Mouse (Mus musculus): ENCODE results near the gene Aatk. TPM values are rescaled to one million over a fixed set of nuclear protein-coding genes. Genes with fewer than 3 reads are reported as not detected.

Gene Aatk
- polyA plus RNA-seq (2015; fragmentation: Nextera tagmentation; extraction: Ambion mirVana): 2.0 and 2.2 TPM in 2 replicates

DNA sequence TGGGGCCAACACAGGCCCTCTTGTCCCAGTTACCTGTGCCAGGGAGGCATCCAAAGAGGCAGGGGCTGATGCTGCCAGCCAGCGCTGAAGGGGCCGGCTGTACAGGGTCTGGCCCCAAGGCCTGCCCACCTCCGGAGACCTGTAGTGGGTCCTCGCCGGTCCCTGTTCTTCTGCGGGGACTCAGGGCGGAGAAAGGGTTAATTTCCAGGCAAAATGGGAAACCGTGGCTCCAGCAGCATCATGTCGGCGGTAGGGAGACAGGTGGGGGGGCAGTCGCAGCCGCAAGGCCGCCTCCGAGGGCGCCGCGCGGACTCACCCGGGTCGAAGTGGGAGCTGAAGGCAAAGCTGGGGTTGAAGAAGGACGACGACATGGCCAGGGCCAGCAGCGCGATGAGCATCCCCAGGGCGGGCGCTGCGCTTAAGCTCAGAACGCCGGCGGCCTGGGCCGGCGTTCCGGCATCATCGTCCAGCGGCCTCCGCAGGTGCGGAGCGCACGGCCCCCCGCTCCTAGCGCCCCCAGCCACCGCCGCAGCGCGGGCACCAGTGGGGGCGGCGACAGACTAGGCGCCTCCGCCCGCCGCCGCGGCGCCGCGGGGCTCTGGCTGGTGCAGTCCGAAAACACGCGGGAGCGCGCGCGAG, at the start of gene Aatk:
Gene Aatk, minus strand, starts transcription at position 615 of the 639 bp plus-strand sequence.
- no peak for ATAC-seq (ENCODE audit: low read depth)
- Histone ChIP-seq H3K27me3 (ENCODE audit: control insufficient read depth, insufficient read depth, low read depth, low read length) (peaks cover 29% of the 10 kb centered on the region), H3K9ac (ENCODE audit: low read length) (peak within 1 kb of the TSS; percentile 64), H3K4me1 (replicated peaks; ENCODE audit: control insufficient read depth, insufficient read depth, low read length) (peaks cover 29% of the 10 kb centered on the region), H3K9me3 (ENCODE audit: control insufficient read depth, low read length) (no peaks in the 10 kb centered on the region), H3K4me3 (ENCODE audit: low read length) (peak within 1 kb of the TSS; percentile 59), H3K4me2 (ENCODE audit: low read depth, low read length) (peak within 1 kb of the TSS; percentile 99), H3K27ac (ENCODE audit: low read length) (no peak within 1 kb of the TSS), H3K36me3 (ENCODE audit: control insufficient read depth, insufficient read depth, low read length) (no peaks in the 10 kb centered on the region)
- 1% methylated on average over 46 of the region's 63 CpGs for WGBS

- peaks cover 7% of the 10 kb centered on the region for H3K4me1 ChIP-seq (replicated peaks; ENCODE audit: control insufficient read depth, insufficient read depth, low read length)
- 69% methylated on average over 23 of the region's 23 CpGs for WGBS
- peaks cover 23% of the 10 kb centered on the region for H3K36me3 ChIP-seq (ENCODE audit: control insufficient read depth, insufficient read depth, low read length)
- H3K9ac ChIP-seq (ENCODE audit: low read length): no peak overlapping the region
- no peak overlapping the region for H3K4me2 ChIP-seq (ENCODE audit: low read depth, low read length)
- H3K4me3 ChIP-seq (ENCODE audit: low read length): no peak overlapping the region
- H3K27me3 ChIP-seq (ENCODE audit: control insufficient read depth, insufficient read depth, low read depth, low read length): no peaks in the 10 kb centered on the region
- H3K9me3 ChIP-seq (ENCODE audit: control insufficient read depth, low read length): no peaks in the 10 kb centered on the region
- no peak for ATAC-seq (ENCODE audit: low read depth)
- H3K27ac ChIP-seq (ENCODE audit: low read length): no peak overlapping the region
These were observed 46.0 kb upstream of the Aatk start for GRCm38 (mm10) chr11:120092817-120093591.

- ATAC-seq (ENCODE audit: low read depth): no peak
- WGBS: 85% methylated on average over 4 of the region's 4 CpGs
- Histone ChIP-seq H3K4me3 (ENCODE audit: low read length) (no peak overlapping the region), H3K27ac (ENCODE audit: low read length) (no peak overlapping the region), H3K9ac (ENCODE audit: low read length) (no peak overlapping the region), H3K4me2 (ENCODE audit: low read depth, low read length) (no peak overlapping the region), H3K9me3 (ENCODE audit: control insufficient read depth, low read length) (no peaks in the 10 kb centered on the region), H3K27me3 (ENCODE audit: control insufficient read depth, insufficient read depth, low read depth, low read length) (no peaks in the 10 kb centered on the region), H3K36me3 (ENCODE audit: control insufficient read depth, insufficient read depth, low read length) (peaks cover 23% of the 10 kb centered on the region), H3K4me1 (replicated peaks; ENCODE audit: control insufficient read depth, insufficient read depth, low read length) (peaks cover 3% of the 10 kb centered on the region)
These were observed 43.7 kb upstream of the Aatk start for GRCm38 (mm10) chr11:120090661-120091060.

- no peaks in the 10 kb centered on the region for H3K9me3 ChIP-seq (ENCODE audit: control insufficient read depth, low read length)
- peak within 1 kb of the TSS; percentile 65 for H3K4me2 ChIP-seq (ENCODE audit: low read depth, low read length)
- H3K36me3 ChIP-seq (ENCODE audit: control insufficient read depth, insufficient read depth, low read length): peaks cover 9% of the 10 kb centered on the region
- peak within 1 kb of the TSS; percentile 83 for H3K4me3 ChIP-seq (ENCODE audit: low read length)
- no peaks in the 10 kb centered on the region for H3K27me3 ChIP-seq (ENCODE audit: control insufficient read depth, insufficient read depth, low read depth, low read length)
- peak within 1 kb of the TSS; percentile 56 for H3K27ac ChIP-seq (ENCODE audit: low read length)
- peaks cover 9% of the 10 kb centered on the region for H3K4me1 ChIP-seq (replicated peaks; ENCODE audit: control insufficient read depth, insufficient read depth, low read length)
- peak within 1 kb of the TSS; percentile 88 for H3K9ac ChIP-seq (ENCODE audit: low read length)
- under 1% methylated on average over 42 of the region's 42 CpGs for WGBS
- ATAC-seq (ENCODE audit: low read depth): peak; percentile 99
These were observed 39.8 kb upstream of the Aatk start, which contains the start of gene Cep131 for GRCm38 (mm10) chr11:120086702-120087152. Cep131 (minus strand) TSS chr11:120086827.

DNA sequence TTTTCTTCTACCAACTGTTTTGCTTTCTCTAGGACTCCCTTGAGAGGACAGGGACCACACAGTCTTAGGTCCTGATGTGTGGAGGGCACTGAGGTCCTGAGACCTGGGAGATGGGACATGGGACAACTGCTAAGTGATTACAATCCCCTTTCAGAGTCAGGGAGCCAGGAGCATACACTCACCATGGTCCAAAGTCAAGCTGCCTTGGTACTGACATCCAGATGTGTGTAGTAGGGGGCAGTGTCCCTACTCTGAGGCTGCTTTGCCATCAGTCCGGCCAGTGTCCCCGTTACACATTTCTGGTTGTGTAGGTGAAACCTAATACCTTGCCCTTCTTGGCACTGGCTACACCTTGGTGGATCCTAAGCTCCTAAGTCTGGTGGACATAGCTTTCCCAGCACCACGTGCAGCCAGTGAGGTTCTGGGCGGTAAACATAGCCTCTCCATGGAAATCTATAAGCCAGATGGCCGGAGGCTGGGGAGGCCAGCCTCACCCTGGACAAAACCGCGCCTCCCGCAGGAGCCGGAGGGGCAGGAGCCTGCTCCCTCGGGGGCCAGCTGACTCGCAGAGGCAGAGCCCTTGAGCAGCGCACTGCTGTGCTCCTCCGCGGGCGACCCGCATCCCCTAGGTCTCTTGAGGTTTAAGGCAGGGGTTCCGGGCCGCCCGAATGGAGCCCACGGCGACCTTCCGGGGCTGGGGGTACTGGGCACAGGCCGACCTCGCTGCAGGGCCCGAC, 39.1 kb upstream of the Aatk start:
- under 1% methylated on average over 25 of the region's 25 CpGs for WGBS

DNA sequence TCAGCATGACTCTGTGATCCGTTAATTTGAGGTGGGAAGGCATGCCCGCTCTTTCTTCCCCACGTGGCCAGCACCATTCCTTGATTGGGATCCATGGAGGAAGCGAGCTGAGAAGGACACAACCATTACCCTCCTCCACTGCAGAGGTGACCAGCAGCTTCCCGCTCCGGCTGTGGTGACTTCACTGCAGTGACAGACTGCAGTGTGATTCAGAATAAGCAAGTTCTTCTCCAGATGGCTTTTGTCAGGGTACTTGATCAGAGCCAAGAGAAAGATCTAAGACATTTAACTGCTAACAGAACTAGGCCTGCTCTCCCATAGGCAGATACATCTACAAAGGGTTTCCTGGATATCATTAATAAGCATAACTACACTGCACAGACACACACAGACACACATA, 33.3 kb upstream of the Aatk start:
- H3K27me3 ChIP-seq (ENCODE audit: control insufficient read depth, insufficient read depth, low read depth, low read length): no peaks in the 10 kb centered on the region
- H3K27ac ChIP-seq (ENCODE audit: low read length): no peak overlapping the region
- H3K36me3 ChIP-seq (ENCODE audit: control insufficient read depth, insufficient read depth, low read length): peaks cover 12% of the 10 kb centered on the region
- H3K4me3 ChIP-seq (ENCODE audit: low read length): no peak overlapping the region
- H3K4me1 ChIP-seq (replicated peaks; ENCODE audit: control insufficient read depth, insufficient read depth, low read length): peaks cover 2% of the 10 kb centered on the region
- no peak overlapping the region for H3K4me2 ChIP-seq (ENCODE audit: low read depth, low read length)
- ATAC-seq (ENCODE audit: low read depth): peak; percentile 53
- no peaks in the 10 kb centered on the region for H3K9me3 ChIP-seq (ENCODE audit: control insufficient read depth, low read length)
- WGBS: 75% methylated on average over 6 of the region's 6 CpGs
- H3K9ac ChIP-seq (ENCODE audit: low read length): no peak overlapping the region

More for the DNA sequence above, 39.1 kb upstream of the Aatk start:
- H3K27ac ChIP-seq (ENCODE audit: low read length): peak overlapping the region; percentile 56
- peak; percentile 27 for ATAC-seq (ENCODE audit: low read depth)
- H3K4me3 ChIP-seq (ENCODE audit: low read length): peak overlapping the region; percentile 83
- peak overlapping the region; percentile 88 for H3K9ac ChIP-seq (ENCODE audit: low read length)
- no peaks in the 10 kb centered on the region for H3K9me3 ChIP-seq (ENCODE audit: control insufficient read depth, low read length)
- peaks cover 4% of the 10 kb centered on the region for H3K36me3 ChIP-seq (ENCODE audit: control insufficient read depth, insufficient read depth, low read length)
- H3K4me1 ChIP-seq (replicated peaks; ENCODE audit: control insufficient read depth, insufficient read depth, low read length): peaks cover 9% of the 10 kb centered on the region
- no peaks in the 10 kb centered on the region for H3K27me3 ChIP-seq (ENCODE audit: control insufficient read depth, insufficient read depth, low read depth, low read length)
- H3K4me2 ChIP-seq (ENCODE audit: low read depth, low read length): peak overlapping the region; percentile 57

DNA sequence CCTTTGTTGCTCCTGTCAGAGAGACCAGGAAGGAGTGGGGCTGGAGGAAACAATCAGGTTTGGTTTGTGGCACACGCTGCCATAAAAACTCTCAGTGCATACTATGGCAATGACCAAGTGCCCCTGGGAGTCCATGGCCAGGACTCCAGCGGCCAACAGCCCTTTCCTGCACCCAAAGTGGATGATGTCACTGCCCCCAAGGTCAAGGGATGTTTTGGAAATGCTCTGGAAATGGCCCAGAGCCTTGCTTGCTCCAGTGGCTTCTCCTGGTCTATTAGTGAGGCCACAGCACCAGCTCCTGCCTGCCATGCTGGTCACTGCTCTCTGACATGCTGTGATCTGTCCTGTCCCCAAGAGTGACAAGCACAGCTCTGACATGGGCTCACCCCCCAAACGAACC, 29.2 kb upstream of the Aatk start:
- Histone ChIP-seq H3K4me1 (replicated peaks; ENCODE audit: control insufficient read depth, insufficient read depth, low read length) (no peaks in the 10 kb centered on the region), H3K27me3 (ENCODE audit: control insufficient read depth, insufficient read depth, low read depth, low read length) (no peaks in the 10 kb centered on the region), H3K9ac (ENCODE audit: low read length) (no peak overlapping the region), H3K36me3 (ENCODE audit: control insufficient read depth, insufficient read depth, low read length) (peaks cover 22% of the 10 kb centered on the region), H3K4me2 (ENCODE audit: low read depth, low read length) (no peak overlapping the region), H3K9me3 (ENCODE audit: control insufficient read depth, low read length) (no peaks in the 10 kb centered on the region), H3K4me3 (ENCODE audit: low read length) (no peak overlapping the region), H3K27ac (ENCODE audit: low read length) (no peak overlapping the region)
- WGBS: 72% methylated on average over 3 of the region's 3 CpGs
- ATAC-seq (ENCODE audit: low read depth): no peak

DNA sequence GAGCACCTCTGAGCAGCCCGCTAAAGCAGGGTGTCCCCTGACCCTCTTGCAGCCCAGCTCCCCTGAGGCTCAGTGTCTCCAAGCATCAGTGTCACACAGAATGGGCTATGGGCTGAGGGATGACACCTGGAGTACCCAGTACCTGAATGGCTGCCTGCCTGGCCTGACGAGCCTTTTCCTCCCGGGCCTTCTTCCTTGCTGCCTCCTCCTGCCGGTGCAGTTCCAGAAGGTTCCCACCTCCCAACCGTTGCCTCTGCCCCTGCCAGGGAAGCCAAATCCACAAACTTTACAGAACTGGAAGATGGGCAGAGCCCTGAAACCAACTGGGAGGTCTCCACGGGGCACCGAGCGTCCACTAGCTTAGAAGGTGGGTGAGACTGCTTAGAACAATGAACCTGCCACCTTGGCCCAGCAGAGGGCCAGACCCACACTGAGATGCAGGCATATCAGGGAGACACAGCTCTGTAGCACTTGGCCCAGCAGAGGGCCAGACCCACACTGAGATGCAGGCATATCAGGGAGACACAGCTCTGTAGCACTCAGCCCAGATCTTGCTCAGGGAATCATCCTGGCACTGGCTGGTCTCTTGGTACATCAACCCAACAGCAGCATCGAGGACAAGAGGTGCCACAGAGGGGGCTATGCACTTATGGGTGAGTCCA, 26.1 kb upstream of the Aatk start:
- H3K9ac ChIP-seq (ENCODE audit: low read length): no peak overlapping the region
- peaks cover 29% of the 10 kb centered on the region for H3K36me3 ChIP-seq (ENCODE audit: control insufficient read depth, insufficient read depth, low read length)
- no peaks in the 10 kb centered on the region for H3K4me1 ChIP-seq (replicated peaks; ENCODE audit: control insufficient read depth, insufficient read depth, low read length)
- H3K27ac ChIP-seq (ENCODE audit: low read length): no peak overlapping the region
- ATAC-seq (ENCODE audit: low read depth): no peak
- H3K9me3 ChIP-seq (ENCODE audit: control insufficient read depth, low read length): no peaks in the 10 kb centered on the region
- H3K4me3 ChIP-seq (ENCODE audit: low read length): no peak overlapping the region
- 80% methylated on average over 9 of the region's 9 CpGs for whole genome bisulfite sequencing
- no peak overlapping the region for H3K4me2 ChIP-seq (ENCODE audit: low read depth, low read length)
- no peaks in the 10 kb centered on the region for H3K27me3 ChIP-seq (ENCODE audit: control insufficient read depth, insufficient read depth, low read depth, low read length)

All from lung, embryonic 16.5 days (tissue).